Mouse (Mus musculus): ENCODE results near the gene Samd9l.

- TF ChIP-seq POLR2A (IDR thresholded peaks at IDR 0.05; ENCODE audit: borderline replicate concordance, extremely low read depth, insufficient read depth, insufficient read length, poor library complexity, severe bottlenecking): no peak
- no peak for TF ChIP-seq CTCF (IDR thresholded peaks at IDR 0.05; ENCODE audit: borderline replicate concordance, extremely low read depth, insufficient read depth, insufficient read length)
Measured at GRCm38 (mm10) chr6:3376687-3377086, 22.7 kb downstream of the Samd9l start.
